Mouse (Mus musculus) MEL (cell line): Measurements from ENCODE around the gene Smarca2. TPM values are rescaled to one million over a fixed set of nuclear protein-coding genes. Genes with fewer than 3 reads are reported as not detected.

Experiments used
- DNase-seq: peaks from one replicate; pipeline ENCODE4 v3.0.0; 2011; ENCODE audit warnings: low read depth, low spot score
- H3K27ac ChIP-seq: 2 replicates; pipeline ENCODE4 v1.5.1; 2012; ENCODE audit warnings: low read depth, mild to moderate bottlenecking, control low read depth, low read length, moderate library complexity; ENCODE audit not compliant: control insufficient read depth
- H3K27me3 ChIP-seq, 2 experiments: fragments of 150-350 bp in 1 of 2; sonication (generic) in 1 of 2; 2 replicates each; pipeline ENCODE4 v1.6.1; 2012; ENCODE audit warnings: low read length in 2 of 2, mild to moderate bottlenecking in 2 of 2, improper control_type of control experiment in 1 of 2, moderate library complexity in 1 of 2; ENCODE audit not compliant: insufficient read depth in 2 of 2, control insufficient read depth in 1 of 2
- H3K36me3 ChIP-seq, 2 experiments: 2 replicates each; pipeline ENCODE4 v1.6.1; 2012 to 2014; ENCODE audit warnings: low read length in 2 of 2, improper control_type of control experiment in 1 of 2, inconsistent platforms in 1 of 2, mild to moderate bottlenecking in 1 of 2; ENCODE audit not compliant: insufficient read depth in 2 of 2, control insufficient read depth in 1 of 2
- H3K4me1 ChIP-seq, 2 experiments: fragments of 150-350 bp in 1 of 2; sonication (generic) in 1 of 2; 2 replicates each; pipeline ENCODE4 v1.6.1; 2012; ENCODE audit warnings: low read length in 2 of 2, improper control_type of control experiment in 1 of 2, mild to moderate bottlenecking in 1 of 2; ENCODE audit not compliant: insufficient read depth in 2 of 2, control insufficient read depth in 1 of 2
- H3K4me3 ChIP-seq, 2 experiments: fragments of 150-350 bp in 1 of 2; sonication (generic) in 1 of 2; 2 replicates each; pipeline ENCODE4 v1.5.1; 2012; ENCODE audit warnings: low read depth in 2 of 2, low read length in 2 of 2, mild to moderate bottlenecking in 2 of 2, moderate library complexity in 2 of 2, control low read depth in 1 of 2, improper control_type of control experiment in 1 of 2; ENCODE audit not compliant: control insufficient read depth in 1 of 2, insufficient read depth in 1 of 2
- H3K79me2 ChIP-seq: 2 replicates; pipeline ENCODE4 v1.6.1; 2012; ENCODE audit warnings: mild to moderate bottlenecking, low read length, moderate library complexity; ENCODE audit not compliant: control insufficient read depth, poor library complexity, insufficient read depth
- H3K9ac ChIP-seq: 2 replicates; pipeline ENCODE4 v1.6.1; 2012; ENCODE audit warnings: low read depth, mild to moderate bottlenecking, control low read depth, low read length, moderate library complexity; ENCODE audit not compliant: control insufficient read depth, poor library complexity, severe bottlenecking
- H3K9me3 ChIP-seq: fragments of 150-350 bp; sonication (generic); replicated peaks from 2 replicates; pipeline ENCODE4 v1.6.1; 2012; ENCODE audit warnings: mild to moderate bottlenecking, low read length, improper control_type of control experiment, moderate library complexity; ENCODE audit not compliant: insufficient read depth
- CHD1 ChIP-seq: IDR thresholded peaks from 2 replicates; pipeline ENCODE4 v1.6.1; 2012; ENCODE audit warnings: low read depth, mild to moderate bottlenecking, inconsistent platforms, low read length, improper control_type of control experiment
- CHD2 ChIP-seq: IDR thresholded peaks from 2 replicates; pipeline ENCODE4 v1.6.1; 2011; ENCODE audit warnings: low read length, improper control_type of control experiment
- CTCF ChIP-seq, 3 experiments: IDR thresholded peaks in 2 of 3; conservative IDR thresholded peaks in 1 of 3; 2 replicates each; pipeline ENCODE4 v1.5.1; 2011 to 2012; ENCODE audit warnings: low read length in 3 of 3, low read depth in 2 of 3, mild to moderate bottlenecking in 2 of 3, improper control_type of control experiment in 1 of 3, inconsistent platforms in 1 of 3, mixed read lengths in 1 of 3, moderate library complexity in 1 of 3; ENCODE audit not compliant: control insufficient read depth in 1 of 3, insufficient read depth in 1 of 3, poor library complexity in 1 of 3, severe bottlenecking in 1 of 3
- ELF1 ChIP-seq: IDR thresholded peaks from 2 replicates; pipeline ENCODE4 v1.6.1; 2014; ENCODE audit warnings: low read depth, mild to moderate bottlenecking, inconsistent platforms, low read length, improper control_type of control experiment, moderate library complexity
- GABPA ChIP-seq: IDR thresholded peaks from 2 replicates; pipeline ENCODE4 v1.6.1; 2012; ENCODE audit warnings: low read depth, mild to moderate bottlenecking, inconsistent platforms, low read length, improper control_type of control experiment, moderate library complexity
- GATA1 ChIP-seq: IDR thresholded peaks from 2 replicates; pipeline ENCODE4 v1.6.1; 2011; ENCODE audit warnings: low read depth, low read length, improper control_type of control experiment
- KAT2A ChIP-seq: conservative IDR thresholded peaks from 2 replicates; pipeline ENCODE4 v1.6.1; 2012; ENCODE audit warnings: low read depth, low read length, improper control_type of control experiment, inconsistent platforms
- MAFK ChIP-seq: IDR thresholded peaks from 2 replicates; pipeline ENCODE4 v1.6.1; 2011; ENCODE audit warnings: low read depth, mild to moderate bottlenecking, low read length, improper control_type of control experiment, borderline replicate concordance
- MXI1 ChIP-seq: IDR thresholded peaks from 2 replicates; pipeline ENCODE4 v1.6.1; 2011; ENCODE audit warnings: mild to moderate bottlenecking, low read depth, low read length, improper control_type of control experiment
- MYB ChIP-seq: IDR thresholded peaks from 2 replicates; pipeline ENCODE4 v1.6.1; 2011; ENCODE audit warnings: mild to moderate bottlenecking, low read depth, low read length, improper control_type of control experiment
- MYC ChIP-seq: IDR thresholded peaks from 2 replicates; pipeline ENCODE4 v1.6.1; 2011; ENCODE audit warnings: low read depth, mild to moderate bottlenecking, low read length, improper control_type of control experiment, moderate library complexity
- NRF1 ChIP-seq: IDR thresholded peaks from 2 replicates; pipeline ENCODE4 v1.6.1; 2014; ENCODE audit warnings: low read depth, mild to moderate bottlenecking, inconsistent platforms, low read length, improper control_type of control experiment, moderate library complexity; ENCODE audit not compliant: poor library complexity, insufficient read depth, severe bottlenecking
- POLR2AphosphoS5 ChIP-seq: IDR thresholded peaks from 2 replicates; pipeline ENCODE4 v1.6.1; 2012; ENCODE audit warnings: low read depth, borderline replicate concordance, mild to moderate bottlenecking, inconsistent platforms, low read length, moderate library complexity, mixed read lengths
- RAD21 ChIP-seq: IDR thresholded peaks from 2 replicates; pipeline ENCODE4 v1.6.1; 2011; ENCODE audit warnings: mild to moderate bottlenecking, low read depth, low read length, improper control_type of control experiment
- SIN3A ChIP-seq: IDR thresholded peaks from 2 replicates; pipeline ENCODE4 v1.6.1; 2012; ENCODE audit warnings: low read length, improper control_type of control experiment, inconsistent platforms
- TAL1 ChIP-seq: IDR thresholded peaks from 2 replicates; pipeline ENCODE4 v1.6.1; 2012; ENCODE audit warnings: mild to moderate bottlenecking, inconsistent platforms, low read length, moderate library complexity, mixed read lengths
- USF1 ChIP-seq: IDR thresholded peaks from 2 replicates; pipeline ENCODE4 v1.6.1; 2014; ENCODE audit warnings: low read depth, mild to moderate bottlenecking, inconsistent platforms, low read length, improper control_type of control experiment, moderate library complexity
- ZC3H11A ChIP-seq: IDR thresholded peaks from 2 replicates; pipeline ENCODE4 v1.6.1; 2012; ENCODE audit warnings: low read depth, mild to moderate bottlenecking, inconsistent platforms, low read length, improper control_type of control experiment
- ZKSCAN1 ChIP-seq: IDR thresholded peaks from 2 replicates; pipeline ENCODE4 v1.6.1; 2012; ENCODE audit warnings: low read depth, mild to moderate bottlenecking, inconsistent platforms, low read length, improper control_type of control experiment, moderate library complexity
- ZMIZ1 ChIP-seq: IDR thresholded peaks from 2 replicates; pipeline ENCODE4 v1.6.1; 2012; ENCODE audit warnings: low read depth, mild to moderate bottlenecking, inconsistent platforms, low read length, improper control_type of control experiment, moderate library complexity
- polyA plus RNA-seq, 2 experiments: library from polyadenylated mRNA; stranded (reverse) in 1 of 2; unstranded in 1 of 2; fragments of >175 nt in 1 of 2; fragments of >200 nt in 1 of 2; gene quantifications; 2 replicates each; pipeline versions ENCODE4 v1.2.1 to v1.2.4; 2012; ENCODE audit warnings: low replicate concordance in 2 of 2, low read depth in 1 of 2; ENCODE audit not compliant: insufficient read length in 2 of 2, insufficient read depth in 1 of 2, missing spikeins in 1 of 2
- total RNA-seq: library from RNA; depleted of rRNA; stranded (reverse); fragments of 300-350 nt; gene quantifications from 2 replicates; pipeline ENCODE4 v1.2.3, GENCODE M21; 2012

Gene Smarca2
- total and polyA plus RNA-seq, 3 experiments: 6.6 to 23.2 TPM; not detected in 1

DNA sequence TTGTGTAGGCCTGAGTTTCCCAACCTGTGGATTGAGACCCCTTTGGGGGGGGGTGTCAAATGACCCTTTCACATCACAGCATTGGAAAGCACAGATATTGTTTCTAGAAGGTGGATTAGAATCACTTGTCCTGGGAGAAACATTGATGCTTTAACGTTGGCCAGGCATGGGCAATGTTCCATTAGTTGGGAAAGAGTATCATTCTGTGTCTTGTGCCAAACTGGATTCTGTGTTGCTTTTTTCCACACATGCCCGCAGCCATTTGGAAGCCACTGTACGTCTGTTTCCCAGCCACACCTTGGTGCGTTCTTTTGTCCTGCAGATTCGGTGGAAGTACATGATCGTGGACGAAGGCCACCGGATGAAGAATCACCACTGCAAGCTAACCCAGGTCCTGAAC is 76.7 kb downstream of the Smarca2 start:
- Histone ChIP-seq H3K27ac (no peak overlapping the region), H3K9me3 (no peaks in the 10 kb centered on the region), H3K4me1 (no peaks in the 10 kb centered on the region), H3K27me3 (no peaks in the 10 kb centered on the region), H3K36me3 (no peaks in the 10 kb centered on the region; a peak in 1 of 4 replicates), H3K79me2 (no peaks in the 10 kb centered on the region), H3K9ac (no peak overlapping the region), H3K4me3 (no peak overlapping the region)
- TF ChIP-seq MYB: no peak
- no peak for TF ChIP-seq SIN3A
- no peak for TF ChIP-seq NRF1
- TF ChIP-seq KAT2A: no peak
- TF ChIP-seq GABPA: no peak
- TF ChIP-seq GATA1: no peak
- TF ChIP-seq ZC3H11A: no peak
- TF ChIP-seq CHD1: no peak
- TF ChIP-seq USF1: no peak
- no peak for TF ChIP-seq TAL1
- TF ChIP-seq MAFK: no peak
- TF ChIP-seq ELF1: no peak
- no peak for TF ChIP-seq POLR2AphosphoS5
- no peak for TF ChIP-seq ZMIZ1
- TF ChIP-seq RAD21: no peak
- TF ChIP-seq MYC: no peak
- no peak for TF ChIP-seq MXI1
- no peak for TF ChIP-seq ZKSCAN1
- TF ChIP-seq CTCF (IDR thresholded peaks at IDR 0.05 in 2 of 3, conservative IDR thresholded peaks at IDR 0.05 in 1 of 3; ENCODE audit: control insufficient read depth in 1 of 3, insufficient read depth in 1 of 3, low read depth in 2 of 3, low read length in 3 of 3, poor library complexity in 1 of 3, severe bottlenecking in 1 of 3): no peak
- no peak for DNase-seq

DNA sequence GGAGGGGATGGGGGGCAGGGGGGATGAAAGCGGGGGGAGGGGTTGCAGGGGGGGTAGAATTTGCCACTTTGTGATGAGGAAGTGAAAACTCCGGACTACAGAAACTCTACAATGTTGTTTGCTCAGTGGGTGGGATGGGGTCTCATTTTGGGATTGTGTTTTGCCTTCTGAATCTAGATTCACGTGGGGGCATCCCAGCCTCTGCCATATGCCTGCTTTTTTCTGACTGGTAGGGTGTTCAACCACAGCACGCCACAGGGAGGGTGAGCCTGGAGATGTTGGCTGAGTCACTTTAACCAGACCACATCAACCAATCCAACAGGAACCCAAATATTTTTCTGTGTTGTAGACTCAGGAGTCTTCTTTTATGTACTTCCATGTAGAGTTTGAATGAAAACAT is 77.3 kb downstream of the Smarca2 start:
- no peaks in the 10 kb centered on the region for H3K9me3 ChIP-seq
- no peak for DNase-seq
- no peaks in the 10 kb centered on the region for H3K4me1 ChIP-seq

More for the DNA sequence above, 77.3 kb downstream of the Smarca2 start:
- no peak overlapping the region for H3K9ac ChIP-seq
- TF ChIP-seq ZMIZ1 (no peak), CHD2 (no peak), SIN3A (no peak), POLR2AphosphoS5 (no peak), CHD1 (no peak), MXI1 (no peak)
- H3K27me3 ChIP-seq: no peaks in the 10 kb centered on the region
- H3K27ac ChIP-seq: no peak overlapping the region
- no peaks in the 10 kb centered on the region for H3K79me2 ChIP-seq
- no peak overlapping the region for H3K4me3 ChIP-seq
- no peaks in the 10 kb centered on the region; a peak in 1 of 4 replicates for H3K36me3 ChIP-seq
